Mouse (Mus musculus) embryonic facial prominence, embryonic 12.5 days (tissue): ENCODE measurements around the gene Tmem192. TPM values are rescaled to one million over a fixed set of nuclear protein-coding genes. Genes with fewer than 3 reads are reported as not detected.

Experiments used
- ATAC-seq: fragments of 200-750 bp; cut with Nextera tagmentation; 2 replicates; pipeline ENCODE4 v1.8.0; 2017; ENCODE audit not compliant: insufficient number of reproducible peaks, insufficient read depth, low FRiP score, low TSS enrichment
- H3K27ac ChIP-seq: fragments of 300-500 bp; sonication (generic); 2 replicates; pipeline ENCODE4 v1.5.1; 2016; ENCODE audit warnings: mild to moderate bottlenecking
- H3K27me3 ChIP-seq: fragments of 300-500 bp; sonication (generic); 2 replicates; pipeline ENCODE4 v1.6.1; 2016; ENCODE audit warnings: mild to moderate bottlenecking, moderate library complexity
- H3K36me3 ChIP-seq: fragments of 300-500 bp; sonication (generic); 2 replicates; pipeline ENCODE4 v1.6.1; 2016; ENCODE audit warnings: mild to moderate bottlenecking
- H3K4me1 ChIP-seq: fragments of 300-500 bp; sonication (generic); 2 replicates; pipeline ENCODE4 v1.6.1; 2016
- H3K4me2 ChIP-seq: fragments of 300-500 bp; sonication (generic); replicated peaks from 2 replicates; pipeline ENCODE4 v1.6.1; 2016; ENCODE audit warnings: mild to moderate bottlenecking, moderate library complexity
- H3K4me3 ChIP-seq: fragments of 300-500 bp; sonication (generic); 2 replicates; pipeline ENCODE4 v1.5.1; 2016; ENCODE audit warnings: mild to moderate bottlenecking
- H3K9ac ChIP-seq: fragments of 300-500 bp; sonication (generic); 2 replicates; pipeline ENCODE4 v1.6.1; 2016; ENCODE audit warnings: mild to moderate bottlenecking, moderate library complexity
- H3K9me3 ChIP-seq: fragments of 300-500 bp; sonication (generic); 2 replicates; pipeline ENCODE4 v1.6.1; 2016; ENCODE audit warnings: mild to moderate bottlenecking, moderate library complexity
- WGBS: fragments of 180-500 bp; shearing (Covaris S2); methylation state at CpG from one replicate; pipeline ENCODE4 v1.1.7; 2016; 5-methylcytosine and 5-hydroxymethylcytosine counted together
- polyA plus RNA-seq: library from polyadenylated mRNA; unstranded; fragments of >200 nt; fragmentation: Nextera tagmentation; extraction: Ambion mirVana; gene quantifications from 2 replicates; pipeline ENCODE4 v1.2.1, GENCODE M21; 2016

The Tmem192 gene
- polyA plus RNA-seq, 1 experiment from 2014 or later: 20.4 TPM

GRCm38 (mm10) chr8:64934997-64935396 is 12.0 kb upstream of the Tmem192 start:
- H3K4me3 ChIP-seq: no peak overlapping the region
- H3K4me2 ChIP-seq: no peak overlapping the region
- no peaks in the 10 kb centered on the region for H3K36me3 ChIP-seq
- no peak overlapping the region for H3K27ac ChIP-seq
- 77% methylated on average over 3 of the region's 3 CpGs for WGBS
- H3K27me3 ChIP-seq: no peaks in the 10 kb centered on the region
- no peak for ATAC-seq
- no peaks in the 10 kb centered on the region for H3K9me3 ChIP-seq
- H3K4me1 ChIP-seq: no peaks in the 10 kb centered on the region
- H3K9ac ChIP-seq: no peak overlapping the region

- Histone ChIP-seq H3K4me3 (no peak overlapping the region), H3K36me3 (no peaks in the 10 kb centered on the region), H3K27ac (no peak overlapping the region), H3K27me3 (peaks cover 22% of the 10 kb centered on the region), H3K4me2 (no peak overlapping the region), H3K4me1 (peaks cover 4% of the 10 kb centered on the region; the same call in 1 of the 2 replicates), H3K9me3 (no peaks in the 10 kb centered on the region), H3K9ac (no peak overlapping the region)
- WGBS: 77% methylated on average over 8 of the region's 8 CpGs
- no peak for ATAC-seq
Observed at GRCm38 (mm10) chr8:64941019-64941418, 6.0 kb upstream of the Tmem192 start.

GRCm38 (mm10) chr8:64941495-64941894 is 5.5 kb upstream of the Tmem192 start:
- ATAC-seq: no peak; the same call in 1 of the 2 replicates
- H3K4me1 ChIP-seq: peaks cover 4% of the 10 kb centered on the region; the same call in 1 of the 2 replicates

GRCm38 (mm10) chr8:64942946-64943345 is 4.0 kb upstream of the Tmem192 start:
- H3K4me3 ChIP-seq: no peak overlapping the region
- H3K27me3 ChIP-seq: peaks cover 22% of the 10 kb centered on the region
- peaks cover 4% of the 10 kb centered on the region; the same call in 1 of the 2 replicates for H3K4me1 ChIP-seq
- H3K36me3 ChIP-seq: no peaks in the 10 kb centered on the region
- H3K4me2 ChIP-seq: no peak overlapping the region
- H3K27ac ChIP-seq: no peak overlapping the region
- 22% methylated on average over 5 of the region's 5 CpGs for WGBS
- H3K9ac ChIP-seq: no peak overlapping the region
- no peak for ATAC-seq
- H3K9me3 ChIP-seq: no peaks in the 10 kb centered on the region

More at GRCm38 (mm10) chr8:64941495-64941894, 5.5 kb upstream of the Tmem192 start:
- Histone ChIP-seq H3K27me3 (peaks cover 22% of the 10 kb centered on the region), H3K4me2 (no peak overlapping the region), H3K9me3 (no peaks in the 10 kb centered on the region), H3K4me3 (no peak overlapping the region), H3K9ac (no peak overlapping the region), H3K27ac (no peak overlapping the region), H3K36me3 (no peaks in the 10 kb centered on the region)
- 17% methylated on average over 9 of the region's 9 CpGs for WGBS

- H3K4me3 ChIP-seq: no peak overlapping the region
- H3K9ac ChIP-seq: no peak overlapping the region
- H3K36me3 ChIP-seq: no peaks in the 10 kb centered on the region
- peaks cover 4% of the 10 kb centered on the region; the same call in 1 of the 2 replicates for H3K4me1 ChIP-seq
- no peak overlapping the region for H3K27ac ChIP-seq
- no peaks in the 10 kb centered on the region for H3K9me3 ChIP-seq
- peaks cover 22% of the 10 kb centered on the region for H3K27me3 ChIP-seq
- WGBS: 22% methylated on average over 5 of the region's 5 CpGs
- no peak overlapping the region for H3K4me2 ChIP-seq
- ATAC-seq: no peak
Observed at GRCm38 (mm10) chr8:64944831-64945230, 2.2 kb upstream of the Tmem192 start.

GRCm38 (mm10) chr8:64945606-64946005 is 1.4 kb upstream of the Tmem192 start:
- no peaks in the 10 kb centered on the region for H3K36me3 ChIP-seq

GRCm38 (mm10) chr8:64946441-64946819 is 555 bp upstream of the Tmem192 start:
- H3K9me3 ChIP-seq: no peaks in the 10 kb centered on the region
- no peak overlapping the region for H3K9ac ChIP-seq
- H3K4me2 ChIP-seq: peak overlapping the region; percentile 62; the same call in 1 of the 2 replicates
- no peaks in the 10 kb centered on the region for H3K36me3 ChIP-seq
- no peak overlapping the region for H3K27ac ChIP-seq
- 59% methylated on average over 8 of the region's 8 CpGs for WGBS
- peaks cover 4% of the 10 kb centered on the region; the same call in 1 of the 2 replicates for H3K4me1 ChIP-seq
- no peak overlapping the region for H3K4me3 ChIP-seq
- ATAC-seq: no peak
- H3K27me3 ChIP-seq: peaks cover 22% of the 10 kb centered on the region

More at GRCm38 (mm10) chr8:64945606-64946005, 1.4 kb upstream of the Tmem192 start:
- WGBS: 77% methylated on average over 7 of the region's 7 CpGs
- H3K9ac ChIP-seq: no peak overlapping the region
- peaks cover 4% of the 10 kb centered on the region; the same call in 1 of the 2 replicates for H3K4me1 ChIP-seq
- no peak for ATAC-seq
- H3K27ac ChIP-seq: no peak overlapping the region
- no peak overlapping the region for H3K4me3 ChIP-seq
- H3K27me3 ChIP-seq: peaks cover 22% of the 10 kb centered on the region
- H3K4me2 ChIP-seq: no peak overlapping the region
- H3K9me3 ChIP-seq: no peaks in the 10 kb centered on the region

- peak overlapping the region; percentile 77 for H3K4me3 ChIP-seq
- H3K27ac ChIP-seq: peak overlapping the region; percentile 60; the same call in 1 of the 2 replicates
- no peak; the same call in 1 of the 2 replicates for ATAC-seq
Observed at GRCm38 (mm10) chr8:64947698-64948034, 681 bp downstream of the Tmem192 start.

GRCm38 (mm10) chr8:64948371-64948770 is 1.4 kb downstream of the Tmem192 start:
- Histone ChIP-seq H3K4me1 (no peaks in the 10 kb centered on the region), H3K9ac (no peak overlapping the region), H3K4me3 (no peak overlapping the region), H3K36me3 (no peaks in the 10 kb centered on the region), H3K27ac (no peak overlapping the region), H3K27me3 (peaks cover 8% of the 10 kb centered on the region), H3K9me3 (no peaks in the 10 kb centered on the region), H3K4me2 (no peak overlapping the region)
- no peak for ATAC-seq
- 82% methylated on average over 1 of the region's 1 CpGs for WGBS

More at GRCm38 (mm10) chr8:64947698-64948034, 681 bp downstream of the Tmem192 start:
- H3K4me1 ChIP-seq: 0 out of 2 replicates have a peak, but pooled peaks cover under 1% of the 10 kb centered on the region
- H3K36me3 ChIP-seq: no peaks in the 10 kb centered on the region
- no peaks in the 10 kb centered on the region for H3K9me3 ChIP-seq
- peak overlapping the region; percentile 62 for H3K4me2 ChIP-seq
- WGBS: 10% methylated on average over 10 of the region's 10 CpGs
- H3K27me3 ChIP-seq: peaks cover 15% of the 10 kb centered on the region
- H3K9ac ChIP-seq: peak overlapping the region; percentile 55

- no peak for ATAC-seq
- H3K4me2 ChIP-seq: no peak overlapping the region
- H3K27ac ChIP-seq: no peak overlapping the region
- H3K9ac ChIP-seq: no peak overlapping the region
- H3K4me1 ChIP-seq: no peaks in the 10 kb centered on the region
- H3K4me3 ChIP-seq: no peak overlapping the region
- no peaks in the 10 kb centered on the region for H3K36me3 ChIP-seq
- no peaks in the 10 kb centered on the region for H3K9me3 ChIP-seq
- 72% methylated on average over 6 of the region's 6 CpGs for WGBS
- H3K27me3 ChIP-seq: no peaks in the 10 kb centered on the region
Observed at GRCm38 (mm10) chr8:64952101-64952500, 5.1 kb downstream of the Tmem192 start.

GRCm38 (mm10) chr8:64959025-64959424 is 12.0 kb downstream of the Tmem192 start:
- Histone ChIP-seq H3K9me3 (no peaks in the 10 kb centered on the region), H3K27ac (no peak overlapping the region), H3K4me3 (no peak overlapping the region), H3K27me3 (no peaks in the 10 kb centered on the region), H3K9ac (no peak overlapping the region), H3K4me2 (no peak overlapping the region), H3K4me1 (no peaks in the 10 kb centered on the region), H3K36me3 (peaks cover 8% of the 10 kb centered on the region; the same call in 1 of the 2 replicates)
- 83% methylated on average over 9 of the region's 9 CpGs for WGBS
- no peak for ATAC-seq

- Histone ChIP-seq H3K4me2 (no peak overlapping the region), H3K9ac (no peak overlapping the region), H3K36me3 (peaks cover 8% of the 10 kb centered on the region; the same call in 1 of the 2 replicates), H3K27ac (no peak overlapping the region), H3K27me3 (no peaks in the 10 kb centered on the region), H3K4me3 (no peak overlapping the region), H3K9me3 (no peaks in the 10 kb centered on the region), H3K4me1 (no peaks in the 10 kb centered on the region)
- ATAC-seq: no peak
Observed at GRCm38 (mm10) chr8:64962836-64963235, 15.9 kb downstream of the Tmem192 start.
